Mouse (Mus musculus): ENCODE measurements around the gene Atp23. TPM values are rescaled to one million over a fixed set of nuclear protein-coding genes. Genes with fewer than 3 reads are reported as not detected.

Atp23 gene
- polyA plus RNA-seq, 1 experiment from 2014 or later = 15.6 TPM

- 100% methylated on average over 3 of the region's 3 CpGs for WGBS
- Histone ChIP-seq H3K27me3 (ENCODE audit: control insufficient read depth, insufficient read depth, low read depth, low read length) (no peaks in the 10 kb centered on the region), H3K4me1 (ENCODE audit: control insufficient read depth, insufficient read depth, low read length) (no peaks in the 10 kb centered on the region), H3K27ac (ENCODE audit: low read length) (no peak overlapping the region), H3K4me3 (ENCODE audit: low read depth, low read length) (no peak overlapping the region), H3K9me3 (replicated peaks; ENCODE audit: control insufficient read depth, low read length, poor library complexity, severe bottlenecking) (no peaks in the 10 kb centered on the region), H3K9ac (ENCODE audit: low read depth, low read length) (no peak overlapping the region), H3K4me2 (ENCODE audit: low read length) (no peak overlapping the region), H3K36me3 (ENCODE audit: control insufficient read depth, insufficient read depth, low read length) (no peaks in the 10 kb centered on the region)
- no peak for ATAC-seq
Observed at GRCm38 (mm10) chr10:126920220-126920619, 19.1 kb upstream of the Atp23 start.

GRCm38 (mm10) chr10:126919067-126919466 lies 17.9 kb upstream of the Atp23 start:
- Histone ChIP-seq H3K9ac (ENCODE audit: low read depth, low read length) (no peak overlapping the region), H3K27ac (ENCODE audit: low read length) (no peak overlapping the region), H3K27me3 (ENCODE audit: control insufficient read depth, insufficient read depth, low read depth, low read length) (no peaks in the 10 kb centered on the region), H3K36me3 (ENCODE audit: control insufficient read depth, insufficient read depth, low read length) (no peaks in the 10 kb centered on the region), H3K9me3 (replicated peaks; ENCODE audit: control insufficient read depth, low read length, poor library complexity, severe bottlenecking) (no peaks in the 10 kb centered on the region), H3K4me2 (ENCODE audit: low read length) (no peak overlapping the region), H3K4me3 (ENCODE audit: low read depth, low read length) (no peak overlapping the region), H3K4me1 (ENCODE audit: control insufficient read depth, insufficient read depth, low read length) (no peaks in the 10 kb centered on the region)
- peak; percentile 85 for ATAC-seq
- WGBS = 2% methylated on average over 9 of the region's 9 CpGs

- Histone ChIP-seq H3K4me3 (ENCODE audit: low read depth, low read length) (no peak overlapping the region), H3K4me2 (ENCODE audit: low read length) (no peak overlapping the region), H3K4me1 (ENCODE audit: control insufficient read depth, insufficient read depth, low read length) (no peaks in the 10 kb centered on the region), H3K9me3 (replicated peaks; ENCODE audit: control insufficient read depth, low read length, poor library complexity, severe bottlenecking) (no peaks in the 10 kb centered on the region), H3K36me3 (ENCODE audit: control insufficient read depth, insufficient read depth, low read length) (no peaks in the 10 kb centered on the region), H3K27ac (ENCODE audit: low read length) (no peak overlapping the region), H3K9ac (ENCODE audit: low read depth, low read length) (no peak overlapping the region), H3K27me3 (ENCODE audit: control insufficient read depth, insufficient read depth, low read depth, low read length) (no peaks in the 10 kb centered on the region)
- WGBS = 80% methylated on average over 5 of the region's 5 CpGs
- no peak for ATAC-seq
Observed at GRCm38 (mm10) chr10:126914288-126914687, 13.1 kb upstream of the Atp23 start.

- WGBS = 90% methylated on average over 1 of the region's 1 CpGs
- H3K36me3 ChIP-seq (ENCODE audit: control insufficient read depth, insufficient read depth, low read length) = no peaks in the 10 kb centered on the region
- no peak for ATAC-seq
- no peak overlapping the region for H3K9ac ChIP-seq (ENCODE audit: low read depth, low read length)
- H3K27me3 ChIP-seq (ENCODE audit: control insufficient read depth, insufficient read depth, low read depth, low read length) = no peaks in the 10 kb centered on the region
- H3K9me3 ChIP-seq (replicated peaks; ENCODE audit: control insufficient read depth, low read length, poor library complexity, severe bottlenecking) = no peaks in the 10 kb centered on the region
- H3K4me3 ChIP-seq (ENCODE audit: low read depth, low read length) = no peak overlapping the region
- no peaks in the 10 kb centered on the region for H3K4me1 ChIP-seq (ENCODE audit: control insufficient read depth, insufficient read depth, low read length)
- no peak overlapping the region for H3K4me2 ChIP-seq (ENCODE audit: low read length)
- H3K27ac ChIP-seq (ENCODE audit: low read length) = no peak overlapping the region
Observed at GRCm38 (mm10) chr10:126911479-126911878, 10.3 kb upstream of the Atp23 start.

- H3K9me3 ChIP-seq (replicated peaks; ENCODE audit: control insufficient read depth, low read length, poor library complexity, severe bottlenecking) = no peaks in the 10 kb centered on the region
- no peak overlapping the region for H3K27ac ChIP-seq (ENCODE audit: low read length)
- no peak overlapping the region for H3K9ac ChIP-seq (ENCODE audit: low read depth, low read length)
- no peak overlapping the region for H3K4me3 ChIP-seq (ENCODE audit: low read depth, low read length)
- no peaks in the 10 kb centered on the region for H3K36me3 ChIP-seq (ENCODE audit: control insufficient read depth, insufficient read depth, low read length)
- H3K4me1 ChIP-seq (ENCODE audit: control insufficient read depth, insufficient read depth, low read length) = no peaks in the 10 kb centered on the region
- WGBS = 89% methylated on average over 5 of the region's 5 CpGs
- no peak for ATAC-seq
- no peak overlapping the region for H3K4me2 ChIP-seq (ENCODE audit: low read length)
- H3K27me3 ChIP-seq (ENCODE audit: control insufficient read depth, insufficient read depth, low read depth, low read length) = no peaks in the 10 kb centered on the region
Observed at GRCm38 (mm10) chr10:126906811-126907210, 5.7 kb upstream of the Atp23 start.

GRCm38 (mm10) chr10:126905650-126906075 lies 4.5 kb upstream of the Atp23 start:
- Histone ChIP-seq H3K27ac (ENCODE audit: low read length) (peak overlapping the region; percentile 56), H3K4me1 (ENCODE audit: control insufficient read depth, insufficient read depth, low read length) (peaks cover 5% of the 10 kb centered on the region), H3K36me3 (ENCODE audit: control insufficient read depth, insufficient read depth, low read length) (no peaks in the 10 kb centered on the region), H3K9ac (ENCODE audit: low read depth, low read length) (peak overlapping the region; percentile 49), H3K4me2 (ENCODE audit: low read length) (peak overlapping the region; percentile 63), H3K9me3 (replicated peaks; ENCODE audit: control insufficient read depth, low read length, poor library complexity, severe bottlenecking) (no peaks in the 10 kb centered on the region), H3K27me3 (ENCODE audit: control insufficient read depth, insufficient read depth, low read depth, low read length) (no peaks in the 10 kb centered on the region), H3K4me3 (ENCODE audit: low read depth, low read length) (peak overlapping the region; percentile 41)
- peak; percentile 79 for ATAC-seq
- WGBS = 2% methylated on average over 30 of the region's 30 CpGs

- Histone ChIP-seq H3K4me1 (ENCODE audit: control insufficient read depth, insufficient read depth, low read length) (peaks cover 9% of the 10 kb centered on the region), H3K9ac (ENCODE audit: low read depth, low read length) (no peak overlapping the region), H3K36me3 (ENCODE audit: control insufficient read depth, insufficient read depth, low read length) (no peaks in the 10 kb centered on the region), H3K27me3 (ENCODE audit: control insufficient read depth, insufficient read depth, low read depth, low read length) (no peaks in the 10 kb centered on the region), H3K4me2 (ENCODE audit: low read length) (peak overlapping the region; percentile 63), H3K4me3 (ENCODE audit: low read depth, low read length) (peak overlapping the region; percentile 41; the same call in 1 of the 2 replicates), H3K27ac (ENCODE audit: low read length) (no peak overlapping the region), H3K9me3 (replicated peaks; ENCODE audit: control insufficient read depth, low read length, poor library complexity, severe bottlenecking) (no peaks in the 10 kb centered on the region)
- no peak for ATAC-seq
- WGBS = 66% methylated on average over 8 of the region's 8 CpGs
Observed at GRCm38 (mm10) chr10:126905086-126905485, 3.9 kb upstream of the Atp23 start.

- WGBS = 29% methylated on average over 5 of the region's 5 CpGs
- no peaks in the 10 kb centered on the region for H3K9me3 ChIP-seq (replicated peaks; ENCODE audit: control insufficient read depth, low read length, poor library complexity, severe bottlenecking)
- H3K9ac ChIP-seq (ENCODE audit: low read depth, low read length) = no peak overlapping the region
- no peak for ATAC-seq
- peaks cover 12% of the 10 kb centered on the region for H3K4me1 ChIP-seq (ENCODE audit: control insufficient read depth, insufficient read depth, low read length)
- no peak overlapping the region for H3K27ac ChIP-seq (ENCODE audit: low read length)
- no peaks in the 10 kb centered on the region for H3K27me3 ChIP-seq (ENCODE audit: control insufficient read depth, insufficient read depth, low read depth, low read length)
- no peaks in the 10 kb centered on the region for H3K36me3 ChIP-seq (ENCODE audit: control insufficient read depth, insufficient read depth, low read length)
- no peak overlapping the region for H3K4me2 ChIP-seq (ENCODE audit: low read length)
- no peak overlapping the region for H3K4me3 ChIP-seq (ENCODE audit: low read depth, low read length)
Observed at GRCm38 (mm10) chr10:126904221-126904620, 3.1 kb upstream of the Atp23 start.

GRCm38 (mm10) chr10:126901488-126901843 lies 311 bp upstream of the Atp23 start:
- Histone ChIP-seq H3K4me3 (ENCODE audit: low read depth, low read length) (peak overlapping the region; percentile 71), H3K9ac (ENCODE audit: low read depth, low read length) (peak overlapping the region; percentile 79), H3K36me3 (ENCODE audit: control insufficient read depth, insufficient read depth, low read length) (0 out of 2 replicates have a peak, but pooled peaks cover 3% of the 10 kb centered on the region), H3K4me2 (ENCODE audit: low read length) (peak overlapping the region; percentile 96), H3K9me3 (replicated peaks; ENCODE audit: control insufficient read depth, low read length, poor library complexity, severe bottlenecking) (no peaks in the 10 kb centered on the region), H3K4me1 (ENCODE audit: control insufficient read depth, insufficient read depth, low read length) (peaks cover 12% of the 10 kb centered on the region), H3K27ac (ENCODE audit: low read length) (no peak overlapping the region), H3K27me3 (ENCODE audit: control insufficient read depth, insufficient read depth, low read depth, low read length) (no peaks in the 10 kb centered on the region)
- WGBS = 0% methylated on average over 4 of the region's 4 CpGs
- ATAC-seq = 0 out of 2 replicates have a peak, but pooled peaks have one; percentile 4
